Mouse (Mus musculus) C2C12 (cell line): ENCODE data around the gene Fdxacb1. TPM values are rescaled to one million over a fixed set of nuclear protein-coding genes. Genes with fewer than 3 reads are reported as not detected.
A peak's percentile ranks its signal among the peaks of the same experiment; 100 is the strongest.

Experiments used
- H3K27me3 ChIP-seq: one replicate; pipeline ENCODE4 v1.6.1; 2011; ENCODE audit not compliant: control insufficient read depth, insufficient read depth, insufficient read length
- H3K36me3 ChIP-seq: one replicate; pipeline ENCODE4 v1.6.1; 2011; ENCODE audit not compliant: control insufficient read depth, insufficient read depth
- H3K4me3 ChIP-seq: one replicate; pipeline ENCODE4 v1.5.1; 2011; ENCODE audit warnings: mild to moderate bottlenecking, control low read depth; ENCODE audit not compliant: poor library complexity, insufficient read depth, severe bottlenecking
- H3K79me2 ChIP-seq: one replicate; pipeline ENCODE4 v1.6.1; 2011; ENCODE audit not compliant: control insufficient read depth, insufficient read depth
- H3K79me3 ChIP-seq: one replicate; pipeline ENCODE4 v1.6.1; 2011; ENCODE audit warnings: low read depth, control low read depth
- H3ac ChIP-seq: one replicate; pipeline ENCODE3; 2011; ENCODE audit warnings: low read depth; ENCODE audit not compliant: control insufficient read depth, insufficient read length
- CEBPB ChIP-seq: IDR thresholded peaks from one replicate; pipeline ENCODE4 v1.6.1; 2011; ENCODE audit warnings: low read depth, mild to moderate bottlenecking, control low read depth, moderate library complexity
- CTCF ChIP-seq: IDR thresholded peaks from one replicate; pipeline ENCODE4 v1.5.1; 2011; ENCODE audit not compliant: control insufficient read depth, insufficient read depth, insufficient read length
- FOSL1 ChIP-seq: IDR thresholded peaks from one replicate; pipeline ENCODE4 v1.8.0; 2011; ENCODE audit warnings: mild to moderate bottlenecking, low read length; ENCODE audit not compliant: poor library complexity, insufficient read depth, severe bottlenecking
- MAX ChIP-seq: IDR thresholded peaks from one replicate; pipeline ENCODE4 v1.6.1; 2011; ENCODE audit warnings: mild to moderate bottlenecking, control low read depth
- MYOD1 ChIP-seq: IDR thresholded peaks from one replicate; pipeline ENCODE4 v1.6.1; 2011; ENCODE audit warnings: low read depth; ENCODE audit not compliant: control insufficient read depth, insufficient read length
- MYOG ChIP-seq: IDR thresholded peaks from one replicate; pipeline ENCODE4 v1.6.1; 2011; ENCODE audit not compliant: control insufficient read depth, insufficient read length; ENCODE audit errors: extremely low read depth
- USF1 ChIP-seq: IDR thresholded peaks from one replicate; pipeline ENCODE4 v1.6.1; 2011; ENCODE audit warnings: low read depth, mild to moderate bottlenecking, control low read depth, moderate library complexity
- long read RNA-seq, 2 experiments: library from polyadenylated mRNA; unstranded; transcript quantifications; one replicate each; pipeline ENCODE4 v2.0.0; 2019 to 2020
- polyA plus RNA-seq: library from polyadenylated mRNA; unstranded; fragments of >200 nt; fragmentation: generic; extraction: Trizol; gene quantifications from one replicate; pipeline ENCODE4 v1.2.1, GENCODE M21; 2012; ENCODE audit warnings: missing spikeins

Fdxacb1 gene
- polyA plus RNA-seq, result 4.4 TPM
- long read RNA-seq, experiment 1, transcript Fdxacb1-201 (5 exons, 2,658 nt), result major isoform, 10 of 16 reads
- long read RNA-seq, experiment 1, partial matches to known transcripts, result 1 of 16 reads
- long read RNA-seq, experiment 1, other reads (novel, unspliced or antisense), result 5 of 16 reads
- long read RNA-seq, experiment 2, transcript Fdxacb1-201 (5 exons, 2,658 nt), result major isoform, 62 of 80 reads
- long read RNA-seq, experiment 2, partial matches to known transcripts, result 3 of 80 reads
- long read RNA-seq, experiment 2, other reads (novel, unspliced or antisense), result 13 of 80 reads

GRCm38 (mm10) chr9:50768107-50769002 lies at the start of gene Fdxacb1:
Gene Fdxacb1 (plus strand): TSS chr9:50768236.
- no peaks in the 10 kb centered on the region for H3K79me3 ChIP-seq
- no peaks in the 10 kb centered on the region for H3K36me3 ChIP-seq
- peak within 1 kb of the TSS; percentile 74 for H3ac ChIP-seq
- TF ChIP-seq USF1 (no peak), MYOD1 (no peak), CTCF (peak; percentile 82)
- peak within 1 kb of the TSS; percentile 49 for H3K4me3 ChIP-seq
- no peaks in the 10 kb centered on the region for H3K27me3 ChIP-seq
- H3K79me2 ChIP-seq, result no peaks in the 10 kb centered on the region

DNA sequence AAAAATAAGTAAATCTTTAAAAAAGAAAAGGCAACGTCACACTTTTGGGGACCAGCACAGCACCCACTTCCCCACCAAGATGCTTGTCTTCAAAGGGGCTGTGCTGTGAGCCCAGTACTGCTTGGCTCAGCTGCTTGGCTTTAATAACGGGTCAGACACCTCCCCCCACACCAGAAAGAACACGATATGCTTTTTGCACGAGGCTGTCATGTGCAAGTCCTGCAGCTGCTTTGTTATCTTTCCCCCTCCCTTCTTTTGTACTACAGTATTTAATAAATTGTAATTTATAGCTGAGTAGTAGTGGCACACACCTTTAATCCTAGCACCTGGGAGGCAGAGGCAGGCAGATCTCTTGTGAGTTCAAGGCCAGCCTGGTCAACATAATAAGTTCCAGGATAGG lies 49.2 kb upstream of the Fdxacb1 start:
- Histone ChIP-seq H3K27me3 (no peaks in the 10 kb centered on the region), H3K4me3 (no peak overlapping the region), H3K79me3 (no peaks in the 10 kb centered on the region), H3K36me3 (no peaks in the 10 kb centered on the region), H3ac (no peak overlapping the region), H3K79me2 (no peaks in the 10 kb centered on the region)
- no peak for TF ChIP-seq MYOG
- no peak for TF ChIP-seq USF1
- TF ChIP-seq FOSL1, result no peak
- no peak for TF ChIP-seq MYOD1
- TF ChIP-seq MAX, result no peak

DNA sequence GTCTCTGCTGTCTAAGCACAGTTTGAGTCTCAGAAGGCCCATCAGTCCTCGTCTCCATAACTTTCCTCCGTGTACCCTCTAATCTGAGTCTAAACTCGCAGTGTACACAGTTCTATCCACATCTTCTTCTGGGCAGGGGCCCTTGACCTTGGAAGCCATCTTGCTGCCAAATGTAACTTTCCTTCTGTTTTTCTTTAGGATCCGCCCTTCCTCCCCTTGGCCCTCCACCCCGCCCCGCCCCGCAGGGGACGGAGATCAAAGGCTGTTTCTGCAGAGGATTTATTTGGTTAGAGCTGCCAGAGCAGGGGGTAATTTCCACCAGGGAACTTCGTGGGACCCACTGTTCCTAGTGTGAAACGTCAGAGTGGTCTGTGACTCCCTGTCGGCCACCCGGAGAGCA lies 47.0 kb upstream of the Fdxacb1 start:
- TF ChIP-seq FOSL1, result no peak
- H3K79me2 ChIP-seq, result no peaks in the 10 kb centered on the region
- H3K27me3 ChIP-seq, result no peaks in the 10 kb centered on the region
- no peaks in the 10 kb centered on the region for H3K79me3 ChIP-seq
- no peak overlapping the region for H3K4me3 ChIP-seq
- H3K36me3 ChIP-seq, result no peaks in the 10 kb centered on the region
- H3ac ChIP-seq, result no peak overlapping the region

- H3ac ChIP-seq, result no peak overlapping the region
- H3K79me2 ChIP-seq, result no peaks in the 10 kb centered on the region
- no peak overlapping the region for H3K4me3 ChIP-seq
- TF ChIP-seq CEBPB (no peak), MYOD1 (no peak), MYOG (no peak), MAX (no peak), FOSL1 (no peak), USF1 (no peak), CTCF (no peak)
- H3K27me3 ChIP-seq, result no peaks in the 10 kb centered on the region
- H3K36me3 ChIP-seq, result no peaks in the 10 kb centered on the region
- H3K79me3 ChIP-seq, result no peaks in the 10 kb centered on the region
Measured at GRCm38 (mm10) chr9:50722451-50722911, 45.6 kb upstream of the Fdxacb1 start.

GRCm38 (mm10) chr9:50723406-50723805 lies 44.6 kb upstream of the Fdxacb1 start:
- no peak overlapping the region for H3K4me3 ChIP-seq
- H3K79me2 ChIP-seq, result no peaks in the 10 kb centered on the region
- no peak overlapping the region for H3ac ChIP-seq
- no peaks in the 10 kb centered on the region for H3K36me3 ChIP-seq
- TF ChIP-seq USF1 (no peak), MAX (no peak), MYOG (no peak)
- H3K27me3 ChIP-seq, result no peaks in the 10 kb centered on the region
- no peaks in the 10 kb centered on the region for H3K79me3 ChIP-seq

DNA sequence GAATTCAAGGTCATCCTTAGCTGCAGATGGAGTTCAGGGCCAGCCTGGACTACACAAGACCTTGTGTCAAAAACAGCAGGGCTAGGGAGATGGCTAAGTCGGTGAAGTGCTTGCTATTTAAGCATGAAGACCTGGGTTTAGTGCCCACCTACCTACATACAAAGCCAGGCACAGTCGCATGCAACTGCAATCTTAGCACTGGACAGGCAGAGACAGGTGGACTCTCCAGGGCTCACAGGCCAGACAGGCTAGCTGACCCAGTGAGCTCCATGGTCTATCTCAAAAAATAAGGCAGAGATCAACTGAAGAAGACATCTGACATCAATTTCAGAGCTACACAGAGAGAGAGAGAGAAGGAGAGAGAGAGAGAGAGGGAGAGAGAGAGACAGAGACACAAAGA lies 43.9 kb upstream of the Fdxacb1 start:
- H3K79me3 ChIP-seq, result no peaks in the 10 kb centered on the region
- no peak overlapping the region for H3K4me3 ChIP-seq
- H3K27me3 ChIP-seq, result no peaks in the 10 kb centered on the region
- H3K36me3 ChIP-seq, result no peaks in the 10 kb centered on the region
- H3K79me2 ChIP-seq, result no peaks in the 10 kb centered on the region
- TF ChIP-seq USF1 (no peak), MAX (no peak), FOSL1 (no peak), CTCF (no peak), CEBPB (no peak), MYOG (no peak), MYOD1 (no peak)
- no peak overlapping the region for H3ac ChIP-seq
